Mouse (Mus musculus) CH12.LX (cell line): Measurements from ENCODE around the gene Nkx2-3. TPM values are rescaled to one million over a fixed set of nuclear protein-coding genes. Genes with fewer than 3 reads are reported as not detected.
A peak's percentile ranks its signal among the peaks of the same experiment; 100 is the strongest.

ENCODE experiments used
- DNase-seq: peaks from one replicate; pipeline ENCODE4 v3.0.0-alpha.2; 2013; ENCODE audit errors: extremely low read depth
- H3K27ac ChIP-seq: 2 replicates; pipeline ENCODE4 v1.5.1; 2012; ENCODE audit warnings: low read depth, mild to moderate bottlenecking, control low read depth, moderate library complexity; ENCODE audit not compliant: insufficient read depth
- H3K27me3 ChIP-seq: replicated peaks from 2 replicates; pipeline ENCODE3; 2012; ENCODE audit warnings: inconsistent platforms
- H3K36me3 ChIP-seq, 2 experiments: replicated peaks in 1 of 2; 2 replicates each; pipeline versions ENCODE3 to v1.6.1; 2012; ENCODE audit warnings: inconsistent platforms in 1 of 2, low read length in 1 of 2, mild to moderate bottlenecking in 1 of 2, mixed read lengths in 1 of 2, moderate library complexity in 1 of 2; ENCODE audit not compliant: control insufficient read depth in 1 of 2, insufficient read depth in 1 of 2
- H3K4me1 ChIP-seq, 2 experiments: 2 replicates each; pipeline ENCODE4 v1.6.1; 2012; ENCODE audit warnings: inconsistent platforms in 1 of 2, moderate library complexity in 1 of 2; ENCODE audit not compliant: insufficient read depth in 2 of 2, control insufficient read depth in 1 of 2
- H3K4me2 ChIP-seq: 2 replicates; pipeline ENCODE4 v1.6.1; 2012; ENCODE audit warnings: low read depth, mild to moderate bottlenecking, control low read depth; ENCODE audit not compliant: poor library complexity, insufficient read depth, severe bottlenecking
- H3K4me3 ChIP-seq, 3 experiments: fragments of 150-350 bp in 1 of 3; sonication (generic) in 1 of 3; replicated peaks in 1 of 3; 2 replicates each; pipeline versions ENCODE3 to v1.5.1; 2011 to 2012; ENCODE audit warnings: low read depth in 2 of 3, low read length in 2 of 3, mild to moderate bottlenecking in 2 of 3, moderate library complexity in 2 of 3, control low read depth in 1 of 3, improper control_type of control experiment in 1 of 3, inconsistent platforms in 1 of 3, mixed read lengths in 1 of 3; ENCODE audit not compliant: poor library complexity in 1 of 3
- H3K79me2 ChIP-seq: replicated peaks from 2 replicates; pipeline ENCODE4 v1.6.1; 2012; ENCODE audit warnings: mild to moderate bottlenecking, moderate library complexity; ENCODE audit not compliant: control insufficient read depth, poor library complexity, insufficient read depth, severe bottlenecking; ENCODE audit errors: extremely low read depth
- H3K9ac ChIP-seq: 2 replicates; pipeline ENCODE4 v1.6.1; 2012; ENCODE audit warnings: low read depth, mild to moderate bottlenecking, control low read depth, moderate library complexity; ENCODE audit not compliant: insufficient read depth
- H3K9me3 ChIP-seq: replicated peaks from 2 replicates; pipeline ENCODE3; 2012; ENCODE audit warnings: low read length, inconsistent platforms, mixed read lengths
- CHD1 ChIP-seq: IDR thresholded peaks from 2 replicates; pipeline ENCODE4 v1.6.1; 2012; ENCODE audit warnings: low read depth, low read length, improper control_type of control experiment, inconsistent platforms
- CHD2 ChIP-seq: IDR thresholded peaks from 2 replicates; pipeline ENCODE4 v1.6.1; 2011; ENCODE audit warnings: low read length, improper control_type of control experiment
- CTCF ChIP-seq, 2 experiments: IDR thresholded peaks in 1 of 2; conservative IDR thresholded peaks in 1 of 2; 2 replicates each; pipeline ENCODE4 v1.5.1; 2011 to 2012; ENCODE audit warnings: low read depth in 2 of 2, low read length in 2 of 2, improper control_type of control experiment in 1 of 2, inconsistent platforms in 1 of 2, mild to moderate bottlenecking in 1 of 2, moderate library complexity in 1 of 2
- EP300 ChIP-seq: IDR thresholded peaks from 2 replicates; pipeline ENCODE4 v1.6.1; 2011; ENCODE audit warnings: low read length, improper control_type of control experiment
- ETS1 ChIP-seq: conservative IDR thresholded peaks from 2 replicates; pipeline ENCODE4 v1.6.1; 2012; ENCODE audit warnings: low read depth, mild to moderate bottlenecking, inconsistent platforms, low read length, improper control_type of control experiment, moderate library complexity
- GABPA ChIP-seq: IDR thresholded peaks from 2 replicates; pipeline ENCODE4 v1.6.1; 2012; ENCODE audit warnings: low read depth, low read length, improper control_type of control experiment, inconsistent platforms; ENCODE audit not compliant: insufficient replicate concordance
- JUND ChIP-seq: conservative IDR thresholded peaks from 2 replicates; pipeline ENCODE4 v1.6.1; 2011; ENCODE audit warnings: low read depth, low read length, improper control_type of control experiment
- MAFK ChIP-seq: IDR thresholded peaks from 2 replicates; pipeline ENCODE4 v1.6.1; 2011; ENCODE audit warnings: low read length, improper control_type of control experiment; ENCODE audit not compliant: insufficient replicate concordance
- NRF1 ChIP-seq: IDR thresholded peaks from 2 replicates; pipeline ENCODE4 v1.6.1; 2014; ENCODE audit warnings: low read depth, mild to moderate bottlenecking, inconsistent platforms, low read length, improper control_type of control experiment, moderate library complexity
- POLR2A ChIP-seq: IDR thresholded peaks from 2 replicates; pipeline ENCODE4 v1.6.1; 2011; ENCODE audit warnings: low read depth, mild to moderate bottlenecking, improper control_type of control experiment, low read length
- POLR2AphosphoS2 ChIP-seq: IDR thresholded peaks from 2 replicates; pipeline ENCODE4 v1.6.1; 2011; ENCODE audit warnings: low read depth, low read length, improper control_type of control experiment
- SIN3A ChIP-seq: IDR thresholded peaks from 2 replicates; pipeline ENCODE4 v1.6.1; 2012; ENCODE audit warnings: low read length, improper control_type of control experiment, inconsistent platforms
- SMC3 ChIP-seq: IDR thresholded peaks from 2 replicates; pipeline ENCODE4 v1.6.1; 2011; ENCODE audit warnings: low read depth, low read length, improper control_type of control experiment
- TBP ChIP-seq: conservative IDR thresholded peaks from 2 replicates; pipeline ENCODE4 v1.6.1; 2011; ENCODE audit warnings: low read depth, low read length, improper control_type of control experiment
- TCF12 ChIP-seq: IDR thresholded peaks from 2 replicates; pipeline ENCODE4 v1.6.1; 2014; ENCODE audit warnings: low read depth, mild to moderate bottlenecking, inconsistent platforms, low read length, improper control_type of control experiment
- UBTF ChIP-seq: IDR thresholded peaks from 2 replicates; pipeline ENCODE4 v1.6.1; 2012; ENCODE audit warnings: low read depth, mild to moderate bottlenecking, inconsistent platforms, low read length, improper control_type of control experiment, moderate library complexity
- ZKSCAN1 ChIP-seq: IDR thresholded peaks from 2 replicates; pipeline ENCODE4 v1.6.1; 2012; ENCODE audit warnings: low read depth, inconsistent platforms, low read length, improper control_type of control experiment, borderline replicate concordance
- ZMIZ1 ChIP-seq: IDR thresholded peaks from 2 replicates; pipeline ENCODE4 v1.6.1; 2012; ENCODE audit warnings: low read depth, mild to moderate bottlenecking, inconsistent platforms, low read length, improper control_type of control experiment
- dilution Hi-C: fragments of 300-500 bp; cut with MboI; formaldehyde crosslinking; loops from 2 replicates; pipeline ENCODE4 v1.14.3; 2020; ENCODE audit warnings: low sequenced_read_pairs; ENCODE audit not compliant: extremely low pct_unique_long_range_greater_than_20kb, extremely low pct_ligation_motif_present
- in situ Hi-C: fragments of 300-500 bp; cut with MboI; formaldehyde crosslinking; loops from 3 replicates; pipeline ENCODE4 v1.14.3; 2019; ENCODE audit warnings: low sequenced_read_pairs, low pct_ligation_motif_present, low pct_unique_long_range_greater_than_20kb, mixed read lengths
- polyA plus RNA-seq: library from polyadenylated mRNA; unstranded; fragments of >175 nt; gene quantifications from 2 replicates; pipeline ENCODE4 v1.2.1, GENCODE M21; 2012; ENCODE audit warnings: low read depth; ENCODE audit not compliant: insufficient read length
- total RNA-seq, 2 experiments: library from RNA; depleted of rRNA; stranded (reverse); fragments of 300-350 nt in 1 of 2; fragments of >200 nt in 1 of 2; gene quantifications; 2 replicates each; pipeline ENCODE4 v1.2.3; 2012 to 2014

Nkx2-3 gene
- total and polyA plus RNA-seq, 3 experiments, result not detected

GRCm38 (mm10) chr19:43606552-43607530 is 5.3 kb upstream of the Nkx2-3 start:
- Histone ChIP-seq H3K36me3 (no peaks in the 10 kb centered on the region), H3K27ac (no peak overlapping the region), H3K27me3 (no peaks in the 10 kb centered on the region), H3K9me3 (peaks cover 6% of the 10 kb centered on the region), H3K79me2 (no peaks in the 10 kb centered on the region), H3K4me2 (no peak overlapping the region), H3K4me1 (peaks cover 0 to 23% of the 10 kb centered on the region in 2 experiments; a peak in 3 of 4 replicates), H3K4me3 (no peak overlapping the region), H3K9ac (no peak overlapping the region)
- TF ChIP-seq POLR2AphosphoS2 (no peak), SMC3 (no peak), ZMIZ1 (no peak), CTCF (conservative IDR thresholded peaks at IDR 0.05 in 1 of 2, IDR thresholded peaks at IDR 0.05 in 1 of 2; ENCODE audit: low read depth in 2 of 2, low read length in 2 of 2) (no peak)
- in situ Hi-C loops, result no loop called here
- dilution Hi-C loops, result no loop called here
- no peak for DNase-seq

GRCm38 (mm10) chr19:43607842-43608680 is 4.1 kb upstream of the Nkx2-3 start:
- dilution Hi-C loops (no loop called here), in situ Hi-C loops (no loop called here)
- DNase-seq, result no peak
- H3K36me3 ChIP-seq, result no peaks in the 10 kb centered on the region
- no peak overlapping the region for H3K27ac ChIP-seq
- H3K4me2 ChIP-seq, result peak overlapping the region; percentile 29; the same call in 1 of the 2 replicates
- H3K4me3 ChIP-seq, result no peak overlapping the region
- TF ChIP-seq POLR2A (no peak), SIN3A (no peak), UBTF (no peak), ZKSCAN1 (no peak), ETS1 (no peak), CTCF (conservative IDR thresholded peaks at IDR 0.05 in 1 of 2, IDR thresholded peaks at IDR 0.05 in 1 of 2; ENCODE audit: low read depth in 2 of 2, low read length in 2 of 2) (no peak), EP300 (no peak), CHD1 (no peak), JUND (no peak), GABPA (no peak), NRF1 (no peak), MAFK (no peak), ZMIZ1 (no peak), TCF12 (no peak), CHD2 (no peak), TBP (no peak)
- H3K27me3 ChIP-seq, result no peaks in the 10 kb centered on the region
- H3K4me1 ChIP-seq, result peaks cover 0 to 23% of the 10 kb centered on the region in 2 experiments; a peak in 3 of 4 replicates
- H3K9ac ChIP-seq, result no peak overlapping the region
- H3K79me2 ChIP-seq, result no peaks in the 10 kb centered on the region
- peaks cover 6% of the 10 kb centered on the region for H3K9me3 ChIP-seq
